Mouse (Mus musculus): ENCODE data around the gene Trim10.
"Not testable (repeated sequence)": the region's sequence is repeated elsewhere in the genome, so short reads cannot be mapped to it uniquely, and the experiment has no call there.

Trim10 gene

DNA sequence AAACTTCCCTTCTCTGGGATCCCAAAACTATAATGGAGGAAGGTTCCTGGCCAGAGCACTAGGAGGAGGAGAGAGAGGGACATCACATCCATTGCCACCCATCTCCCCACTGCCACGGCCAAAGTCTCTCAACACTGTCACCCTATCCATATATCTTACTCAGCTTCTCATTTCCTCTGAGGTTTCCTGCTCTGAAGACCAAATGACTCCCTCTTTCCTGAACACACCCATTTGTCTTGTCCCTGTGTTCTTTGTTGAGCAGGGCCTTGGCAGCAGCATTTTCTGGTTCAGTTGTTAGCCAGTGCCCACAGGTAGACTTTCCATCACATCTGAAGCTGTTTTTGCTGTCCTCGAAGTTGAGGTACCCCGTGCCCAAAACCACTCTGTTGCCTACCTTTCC is 11.2 kb upstream of the Trim10 start:
- DNase-seq (ENCODE audit: extremely low spot score, low spot score) = no peak

- no peak for DNase-seq (ENCODE audit: extremely low spot score, low spot score)
These were observed 7.7 kb upstream of the Trim10 start for GRCm38 (mm10) chr17:36861680-36862079.

DNA sequence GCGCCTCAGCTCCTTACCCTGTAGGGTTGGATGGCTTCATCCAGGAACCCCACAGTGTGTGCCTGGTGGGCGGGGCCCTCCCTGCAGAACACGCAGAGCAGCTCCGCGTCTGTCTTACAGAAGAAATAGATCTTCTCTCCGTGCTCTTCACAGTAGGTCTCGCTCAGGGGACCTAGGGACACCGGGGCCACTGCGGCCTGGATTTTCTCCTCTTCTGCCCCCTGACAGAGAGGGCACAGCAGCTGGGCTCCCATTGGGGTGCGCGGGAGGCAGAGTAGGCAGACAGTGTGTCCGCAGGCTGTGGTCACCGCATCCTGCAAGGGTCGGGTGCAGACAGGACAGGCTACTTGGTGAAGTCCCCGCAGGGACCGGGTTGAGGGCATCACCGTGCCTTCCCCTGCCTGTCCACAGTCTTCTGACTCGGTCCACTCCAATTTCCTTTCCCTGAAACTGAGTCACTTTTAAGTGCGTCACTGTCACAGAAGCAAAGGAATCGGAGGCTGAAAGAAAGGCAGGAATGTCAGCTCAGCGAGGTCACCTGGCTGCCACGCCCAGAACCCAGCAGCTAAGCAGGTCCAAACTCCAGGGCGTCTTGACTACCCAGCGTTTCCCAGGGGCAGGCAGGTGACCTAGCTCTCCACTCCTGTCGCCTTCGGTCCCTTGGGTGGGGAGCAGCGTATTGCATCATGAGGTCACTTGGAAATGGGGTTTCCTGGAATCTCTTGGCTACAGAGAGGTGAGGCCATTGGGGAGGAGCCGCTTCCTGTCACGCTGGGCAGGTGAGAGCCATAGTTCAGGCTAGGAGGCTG is 2.5 kb upstream of the Trim10 start, which contains the start of gene Trim15:
Gene Trim15, minus strand, starts transcription at position 492 of the 809 bp plus-strand sequence.
- DNase-seq (ENCODE audit: extremely low spot score, low spot score) = peak; percentile 16

DNA sequence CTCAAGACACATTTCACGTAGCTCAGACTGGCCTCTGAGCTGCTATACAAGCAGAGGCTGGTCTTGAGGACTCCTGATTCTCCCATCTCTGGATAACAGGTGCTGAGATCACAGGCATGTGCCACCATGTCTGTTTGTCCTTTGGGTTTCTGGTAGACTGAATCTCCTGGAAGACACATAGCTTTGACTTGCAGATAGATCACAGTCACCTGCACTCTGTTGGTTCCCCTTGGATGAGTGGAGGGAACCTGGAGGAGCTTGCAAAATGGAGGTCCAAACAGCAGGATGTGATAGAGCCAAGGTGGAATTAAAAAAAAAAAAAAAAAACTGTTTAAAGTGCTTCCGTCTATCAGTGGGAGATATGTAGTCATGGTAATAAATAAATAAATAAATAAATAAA is 538 bp upstream of the Trim10 start:
- no peak for DNase-seq (ENCODE audit: extremely low spot score, low spot score)

DNA sequence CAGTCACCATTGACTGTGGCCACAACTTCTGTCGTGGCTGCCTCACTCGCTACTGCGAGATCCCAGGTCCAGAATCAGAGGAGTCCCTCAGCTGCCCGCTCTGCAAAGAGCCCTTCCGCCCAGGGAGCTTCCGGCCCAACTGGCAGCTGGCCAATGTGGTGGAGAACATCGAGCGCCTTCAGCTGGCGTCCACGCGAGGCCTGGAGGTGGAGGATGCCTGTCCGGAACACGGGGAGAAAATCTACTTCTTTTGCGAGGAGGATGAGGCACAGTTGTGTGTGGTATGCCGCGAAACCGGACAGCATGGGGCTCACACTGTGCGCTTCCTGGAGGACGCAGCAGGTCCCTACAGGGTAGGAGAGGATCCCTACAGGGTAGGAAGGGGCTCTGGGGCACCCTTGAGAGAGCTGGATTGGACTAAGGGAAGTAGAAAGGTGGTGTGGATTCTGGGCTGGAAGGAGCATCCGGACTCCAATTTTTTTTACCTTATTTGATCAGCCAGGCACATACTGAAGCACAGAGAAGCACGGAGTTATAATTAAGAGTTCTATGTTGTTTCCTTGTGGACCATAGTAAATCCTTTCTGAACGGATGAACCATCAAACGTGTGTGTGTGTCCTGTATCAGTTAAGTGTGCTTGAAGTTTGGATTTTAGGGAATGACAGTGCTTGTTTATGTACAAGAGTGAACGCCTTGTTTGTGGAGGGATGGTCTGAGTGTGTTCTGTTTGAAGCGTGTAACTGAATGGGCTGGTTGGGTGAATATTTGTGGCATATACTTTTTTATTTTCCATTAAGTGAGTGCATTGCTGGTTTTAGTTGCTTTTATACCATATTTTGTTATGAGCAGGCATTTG is 809 bp downstream of the Trim10 start:
- no peak for DNase-seq (ENCODE audit: extremely low spot score, low spot score)

GRCm38 (mm10) chr17:36874636-36875035 is 5.3 kb downstream of the Trim10 start:
- no peak for DNase-seq (ENCODE audit: extremely low spot score, low spot score)

- DNase-seq (ENCODE audit: extremely low spot score, low spot score) = no peak
These were observed 14.0 kb downstream of the Trim10 start for GRCm38 (mm10) chr17:36883350-36883749.

DNA sequence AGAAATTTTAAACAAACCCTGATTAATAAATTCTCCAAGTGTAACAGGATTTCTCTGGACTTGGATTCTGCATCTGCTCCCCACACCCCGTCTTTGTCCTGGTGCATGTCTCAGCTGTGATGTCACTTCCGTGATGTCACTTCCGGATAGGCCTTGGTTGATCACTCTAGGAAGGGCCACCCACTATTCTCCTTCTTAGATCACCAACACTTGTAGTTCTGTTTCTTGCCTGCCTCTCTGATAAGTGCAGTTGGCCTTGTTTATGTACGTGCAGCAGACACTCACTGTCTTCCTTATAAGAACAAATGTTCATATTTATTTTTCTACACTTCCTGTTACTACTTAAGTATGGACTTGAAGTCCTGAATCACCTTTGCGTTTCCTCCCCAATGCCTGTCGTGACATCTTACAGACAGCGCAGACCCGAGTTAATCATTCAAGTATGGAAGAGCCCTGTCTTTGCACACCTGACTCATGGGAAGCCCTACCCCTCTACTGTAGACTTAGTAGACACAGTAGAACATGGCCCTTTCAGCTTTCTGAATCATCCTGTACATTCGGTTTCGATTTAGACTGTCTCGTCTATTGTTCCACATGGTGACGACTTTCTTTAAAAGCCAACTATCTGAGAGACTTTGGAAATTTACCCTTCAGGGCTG is 15.9 kb downstream of the Trim10 start:
- DNase-seq (ENCODE audit: extremely low spot score, low spot score) = no peak

GRCm38 (mm10) chr17:36890073-36890903 is 20.9 kb downstream of the Trim10 start, which contains the start of gene Trim40:
Gene Trim40 (minus strand): TSS chr17:36890123.
- DNase-seq (ENCODE audit: extremely low spot score, low spot score) = no peak

- not testable (repeated sequence) for DNase-seq (ENCODE audit: extremely low spot score, low spot score)
These were observed 22.1 kb downstream of the Trim10 start for GRCm38 (mm10) chr17:36891496-36891895.

DNA sequence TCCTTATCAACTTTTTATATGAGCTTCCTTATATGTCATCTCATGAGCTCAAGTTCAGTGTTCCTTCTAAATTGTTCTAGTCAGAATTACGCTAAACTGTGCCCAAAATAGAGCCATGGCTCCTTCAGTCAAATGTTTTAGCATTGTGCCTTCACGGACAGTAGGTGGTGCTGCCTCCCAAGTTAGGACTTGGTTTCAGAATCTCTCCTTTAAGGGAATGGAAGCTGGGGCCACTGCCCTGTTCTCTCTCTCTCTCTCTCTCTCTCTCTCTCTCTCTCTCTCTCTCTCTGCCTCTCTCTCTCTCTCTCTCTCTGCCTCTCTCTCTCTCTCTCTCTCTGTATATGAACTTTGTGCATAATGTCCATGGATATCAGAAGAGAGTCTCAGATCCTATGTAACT is 23.0 kb downstream of the Trim10 start:
- peak; percentile 20 for DNase-seq (ENCODE audit: extremely low spot score, low spot score)

GRCm38 (mm10) chr17:36893387-36893786 is 24.0 kb downstream of the Trim10 start:
- no peak for DNase-seq (ENCODE audit: extremely low spot score, low spot score)

DNA sequence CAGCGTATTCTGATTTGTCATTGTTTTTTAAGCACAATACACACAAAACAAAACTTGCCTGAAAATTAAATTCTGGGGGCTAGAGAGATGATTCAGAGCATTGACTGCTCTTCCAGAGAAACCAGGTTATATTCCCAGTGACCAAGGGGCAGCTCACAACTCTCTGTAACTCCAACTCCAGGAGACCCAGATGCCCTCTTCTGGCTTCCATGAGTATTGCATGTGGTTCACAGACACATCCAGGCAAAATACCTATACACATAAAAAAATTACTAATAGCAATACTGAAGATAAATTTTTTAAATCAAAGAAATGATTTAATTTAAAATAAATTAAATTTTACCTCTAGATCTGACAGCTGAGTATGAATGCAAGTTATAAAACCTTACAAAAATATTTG is 27.2 kb downstream of the Trim10 start:
- DNase-seq (ENCODE audit: extremely low spot score, low spot score) = peak; percentile 31

DNA sequence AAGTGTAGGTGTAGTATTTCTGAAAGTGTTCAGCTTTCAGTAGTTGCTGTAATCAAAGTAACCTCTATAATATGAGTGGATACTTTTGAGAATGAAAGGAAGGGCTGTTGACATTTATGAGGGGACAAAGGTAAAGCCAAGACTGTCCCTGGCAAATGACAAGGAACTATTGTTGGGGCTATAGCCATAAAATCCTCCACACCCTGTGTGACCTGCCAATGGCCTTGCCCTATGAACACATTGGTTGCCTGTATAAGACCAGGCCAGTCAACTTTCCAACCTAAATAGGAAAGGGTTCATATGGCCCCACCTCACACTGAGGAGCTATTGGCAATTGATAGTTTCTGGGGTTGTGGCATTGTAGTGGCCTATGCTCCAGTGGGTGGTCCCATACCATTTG is 27.7 kb downstream of the Trim10 start:
- DNase-seq (ENCODE audit: extremely low spot score, low spot score) = no peak

- no peak for DNase-seq (ENCODE audit: extremely low spot score, low spot score)
These were observed 28.3 kb downstream of the Trim10 start, which contains the start of gene Trim31 for GRCm38 (mm10) chr17:36897552-36898205. Gene Trim31 (plus strand): TSS chr17:36898118.

- no peak for DNase-seq (ENCODE audit: extremely low spot score, low spot score)
These were observed 30.0 kb downstream of the Trim10 start for GRCm38 (mm10) chr17:36899376-36899775.

GRCm38 (mm10) chr17:36900001-36900400 is 30.6 kb downstream of the Trim10 start:
- DNase-seq (ENCODE audit: extremely low spot score, low spot score) = no peak

- no peak for DNase-seq (ENCODE audit: extremely low spot score, low spot score)
These were observed 31.3 kb downstream of the Trim10 start for GRCm38 (mm10) chr17:36900691-36901090.

DNA sequence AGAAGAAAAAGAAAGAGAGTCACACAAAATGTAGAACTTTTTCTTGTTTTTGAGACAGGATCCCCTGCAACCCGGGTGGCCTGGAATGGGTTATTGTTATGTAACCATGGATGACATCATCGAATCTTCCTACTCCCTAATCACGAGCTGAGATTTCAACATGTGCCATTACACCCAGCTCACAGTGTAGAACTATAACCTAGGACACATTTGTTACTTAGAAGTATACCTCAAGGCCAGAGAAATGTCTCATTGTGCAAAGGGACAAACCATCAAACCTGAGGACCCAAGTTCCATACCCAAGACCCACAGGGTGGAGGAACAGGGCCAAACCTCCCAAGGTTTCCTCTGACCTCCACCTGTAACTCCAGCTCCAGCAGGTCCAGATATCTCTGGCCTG is 34.3 kb downstream of the Trim10 start:
- DNase-seq (ENCODE audit: extremely low spot score, low spot score) = no peak

DNA sequence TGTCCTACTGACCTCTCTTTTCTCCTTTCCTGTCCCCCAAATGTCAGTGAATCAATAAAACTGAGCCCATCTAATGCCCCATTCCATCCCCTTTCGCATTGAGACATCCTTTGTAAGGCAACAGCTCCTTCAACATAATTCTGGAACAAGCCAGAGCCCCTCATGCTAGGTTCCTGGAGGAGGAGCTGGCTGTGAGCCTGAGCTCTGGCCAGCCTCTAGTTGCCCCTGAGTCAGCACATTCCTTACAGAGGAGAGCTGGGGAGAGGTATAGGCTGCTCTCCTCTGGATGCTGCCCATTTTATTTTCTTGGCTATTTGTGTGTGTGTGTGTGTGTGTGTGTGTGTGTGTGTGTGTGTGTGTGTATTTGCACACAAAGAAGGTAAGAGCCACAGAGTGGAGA is 38.9 kb downstream of the Trim10 start:
- no peak for DNase-seq (ENCODE audit: extremely low spot score, low spot score)
